Mouse (Mus musculus): ENCODE measurements around the gene Eng.

The Eng gene

DNA sequence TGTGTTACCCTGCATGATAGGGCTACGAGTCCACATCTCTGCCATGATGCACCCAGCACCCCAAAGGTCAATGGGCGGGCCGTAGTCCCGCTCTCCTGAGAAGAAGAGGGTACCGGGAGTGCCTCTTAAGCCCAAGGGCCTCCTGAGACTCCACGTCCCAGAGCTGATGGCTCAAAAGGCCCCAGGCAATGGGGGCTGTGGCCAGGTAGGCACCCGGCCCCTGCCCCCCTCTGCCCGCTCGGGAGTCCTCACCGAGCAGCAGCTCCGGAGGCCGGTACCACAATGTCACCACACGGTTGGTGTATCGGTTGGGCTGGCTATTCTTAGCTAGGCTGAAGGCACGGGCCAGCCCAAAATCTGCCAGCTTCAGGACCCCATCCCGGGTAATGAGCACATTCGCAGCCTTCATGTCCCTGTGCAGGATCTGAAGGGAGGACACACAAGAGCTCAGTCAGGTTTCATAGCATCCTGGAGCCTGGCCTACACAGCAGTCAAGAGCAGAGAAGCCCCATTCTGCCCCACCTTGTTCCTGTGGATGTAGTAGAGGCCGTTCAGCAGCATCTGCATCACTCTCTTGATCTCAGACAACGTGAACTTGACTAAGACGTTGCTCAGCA, 63.2 kb downstream of the Eng start:
- in situ Hi-C loops (cut with MboI, MseI) = no loop called here

DNA sequence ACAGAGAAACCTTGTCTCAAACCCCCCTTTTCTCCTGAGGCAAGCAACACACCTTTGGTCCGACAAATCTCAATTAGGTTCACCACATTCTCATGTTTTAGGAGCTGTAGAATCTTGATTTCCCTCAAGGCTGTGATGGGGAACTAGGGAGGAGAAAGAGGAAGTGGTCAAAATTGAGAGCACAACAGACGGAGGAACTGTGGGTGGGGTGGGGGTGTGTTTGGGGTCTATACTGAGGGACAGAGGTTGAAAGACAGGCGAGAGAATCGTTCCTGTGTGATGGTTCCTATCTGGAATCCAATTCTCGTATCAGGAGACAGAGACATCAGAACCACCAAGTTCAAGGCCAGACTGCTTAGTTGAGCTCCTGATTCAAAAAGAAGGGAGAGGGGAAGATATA, 64.0 kb downstream of the Eng start:
- in situ Hi-C loops (cut with MboI, MseI) = no loop called here

DNA sequence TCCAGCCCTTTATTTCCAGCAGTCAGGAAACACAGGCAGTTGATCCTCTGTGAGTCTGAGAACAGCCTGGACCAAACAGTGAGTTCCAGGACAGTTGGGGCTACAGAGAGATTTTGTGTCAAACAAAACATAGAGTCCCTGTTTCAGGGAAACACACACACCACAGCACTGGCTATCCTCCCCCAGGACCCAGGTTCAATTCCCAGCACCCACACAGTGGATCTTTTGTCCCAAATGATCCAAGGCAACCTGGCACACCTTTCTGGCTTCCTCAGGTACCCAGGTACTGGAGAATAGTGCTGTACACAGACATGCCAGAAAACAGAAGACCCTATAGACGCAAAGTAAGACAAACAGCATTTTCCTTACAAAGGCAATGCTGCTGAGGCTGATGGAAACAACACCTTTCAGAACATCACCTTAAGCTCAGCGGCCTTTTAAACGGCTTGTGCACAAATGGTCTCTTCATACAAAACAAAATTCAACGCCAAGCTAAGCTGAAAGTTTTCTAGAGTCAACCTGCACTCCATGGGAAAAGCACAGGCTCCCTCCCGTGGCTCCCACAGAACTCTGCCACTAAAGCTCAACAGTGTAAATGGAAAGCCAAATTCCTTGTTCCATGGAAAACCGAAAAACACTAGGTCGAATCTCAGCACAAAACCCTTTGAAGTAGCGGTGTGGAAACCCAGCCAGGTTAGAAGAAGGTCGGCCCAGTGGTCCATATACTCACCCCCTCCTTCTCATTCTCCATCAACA, 65.1 kb downstream of the Eng start:
- in situ Hi-C loops (cut with MboI, MseI) = no loop called here

DNA sequence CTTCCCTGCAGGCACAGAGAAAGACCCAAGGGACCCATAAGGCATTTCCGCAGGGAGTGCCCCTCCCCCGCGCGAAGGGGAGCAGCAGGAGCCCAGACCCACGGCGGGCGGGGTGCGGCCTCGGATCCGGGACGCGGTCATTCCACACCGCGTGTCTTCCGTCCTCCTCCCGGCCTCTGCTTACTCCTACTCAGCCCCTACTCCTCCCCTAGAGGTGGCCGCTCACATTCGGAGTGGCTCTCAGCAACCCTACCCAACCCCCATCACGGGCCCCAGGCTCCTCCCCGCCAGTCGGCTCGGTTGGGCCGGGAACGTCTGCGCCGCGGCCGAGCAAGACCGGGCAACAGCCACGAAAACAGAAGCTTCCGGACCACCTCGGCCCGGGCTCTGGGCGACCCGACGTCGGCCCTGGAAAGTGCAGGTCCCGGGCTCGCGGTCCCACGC, 65.7 kb downstream of the Eng start:
- in situ Hi-C loops (cut with MboI, MseI) = no loop called here

DNA sequence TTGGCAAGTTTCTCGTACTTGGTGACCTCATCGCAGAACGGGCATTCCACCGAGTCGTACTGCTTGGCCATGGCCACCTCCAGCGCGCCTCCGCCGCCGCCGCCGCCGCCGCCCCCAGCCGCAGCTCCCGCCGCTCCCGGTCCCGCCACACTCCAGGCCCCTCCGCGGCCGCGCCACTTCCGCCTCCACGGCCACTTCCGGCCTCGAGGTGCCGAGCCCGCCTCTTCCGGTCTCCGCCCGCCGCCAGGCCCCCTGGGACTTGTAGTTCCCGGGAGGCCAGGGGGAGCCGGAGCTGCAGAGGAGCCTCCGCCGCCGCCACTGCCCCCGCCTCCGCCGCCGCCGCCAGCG, 66.2 kb downstream of the Eng start:
- in situ Hi-C loops (cut with MboI, MseI) = no loop called here

DNA sequence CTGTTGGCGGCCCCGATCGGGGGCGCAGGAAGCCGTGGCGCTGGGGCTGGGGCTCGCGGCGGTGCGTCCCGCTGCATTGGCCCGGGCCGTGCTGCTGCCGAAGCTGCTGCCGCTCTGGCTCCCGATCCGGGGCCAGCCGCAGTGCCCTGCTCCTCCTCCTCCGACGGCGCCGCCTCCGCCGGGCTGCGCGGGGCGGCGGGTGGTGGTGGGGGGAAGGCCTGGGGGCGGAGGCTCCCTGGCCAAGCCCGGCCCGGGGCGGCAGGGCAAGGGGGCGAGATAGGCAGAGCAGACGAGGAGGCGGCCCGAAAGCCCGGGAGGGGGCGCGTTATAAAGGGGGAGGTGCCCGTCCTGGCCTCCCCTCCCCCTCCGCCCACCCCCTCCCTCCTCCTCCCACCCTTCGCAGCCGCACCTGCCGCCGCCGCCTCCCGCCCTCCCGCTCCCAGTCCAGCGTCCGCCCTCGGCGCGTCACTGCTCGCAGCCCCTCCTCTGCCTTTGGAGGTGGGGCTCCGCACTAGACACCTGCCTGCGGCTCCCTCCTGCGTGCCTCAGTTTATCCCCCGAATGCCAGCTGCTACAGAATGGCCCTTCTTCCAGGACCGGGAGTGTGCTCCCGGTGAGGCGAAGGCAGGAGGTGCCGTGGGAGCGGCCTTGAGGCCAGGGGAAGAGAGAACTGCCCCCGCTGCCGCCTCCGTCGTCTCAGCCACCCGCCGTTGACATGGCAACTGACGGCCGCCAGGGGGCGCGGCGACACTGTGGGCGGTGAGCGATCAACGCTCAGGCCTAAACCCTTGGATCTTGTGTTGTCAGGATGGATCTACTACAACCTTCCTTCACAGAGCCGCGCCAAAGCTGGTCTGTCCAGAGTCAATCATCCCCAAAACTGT, 66.8 kb downstream of the Eng start, which contains the start of gene Cdk9:
Gene Cdk9 (minus strand): TSS at position 143 of the 884 bp plus-strand sequence.
- in situ Hi-C loops (cut with MboI, MseI) = no loop called here

DNA sequence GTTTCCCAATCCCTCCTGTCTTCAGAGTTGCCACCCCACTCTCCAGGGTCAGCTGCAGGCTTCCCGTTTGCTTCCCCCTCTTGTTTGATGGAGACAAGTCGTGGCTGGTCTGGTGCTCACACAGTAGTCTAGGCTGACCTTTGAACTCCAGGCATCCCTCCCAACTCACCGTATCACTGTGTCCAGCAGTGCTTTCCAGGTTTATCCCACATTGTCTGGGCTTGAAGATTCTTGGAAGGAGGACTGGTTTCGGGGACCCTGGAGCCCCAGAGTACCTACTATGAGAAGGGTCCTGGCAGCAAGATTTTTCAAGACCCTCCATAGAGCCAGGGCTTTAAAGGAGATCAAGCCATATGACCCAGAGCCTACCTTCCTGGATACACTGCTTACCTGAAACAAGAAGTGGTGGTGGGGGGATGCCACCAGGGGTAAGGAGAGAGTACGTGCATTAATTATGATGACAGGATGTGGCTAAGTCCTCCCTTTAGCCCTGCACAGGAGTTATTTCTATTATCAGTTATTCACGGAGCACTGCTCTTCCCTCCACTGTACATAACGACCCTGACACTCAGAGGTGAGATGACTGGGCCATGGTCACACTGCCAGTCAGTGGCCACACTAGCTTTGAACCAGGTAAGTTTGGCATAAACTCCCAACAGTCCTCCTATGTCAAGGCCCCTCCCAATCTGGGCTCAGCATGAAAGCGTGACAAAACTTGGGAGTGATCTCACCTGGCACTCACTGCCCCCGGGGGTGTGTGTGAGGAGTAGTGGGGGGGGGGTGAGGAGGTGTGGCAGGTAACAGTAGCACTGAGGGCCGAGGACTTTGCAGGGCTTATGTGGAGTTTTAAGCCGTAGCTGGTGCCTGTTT, 68.0 kb downstream of the Eng start:
- in situ Hi-C loops (cut with MboI, MseI) = no loop called here

DNA sequence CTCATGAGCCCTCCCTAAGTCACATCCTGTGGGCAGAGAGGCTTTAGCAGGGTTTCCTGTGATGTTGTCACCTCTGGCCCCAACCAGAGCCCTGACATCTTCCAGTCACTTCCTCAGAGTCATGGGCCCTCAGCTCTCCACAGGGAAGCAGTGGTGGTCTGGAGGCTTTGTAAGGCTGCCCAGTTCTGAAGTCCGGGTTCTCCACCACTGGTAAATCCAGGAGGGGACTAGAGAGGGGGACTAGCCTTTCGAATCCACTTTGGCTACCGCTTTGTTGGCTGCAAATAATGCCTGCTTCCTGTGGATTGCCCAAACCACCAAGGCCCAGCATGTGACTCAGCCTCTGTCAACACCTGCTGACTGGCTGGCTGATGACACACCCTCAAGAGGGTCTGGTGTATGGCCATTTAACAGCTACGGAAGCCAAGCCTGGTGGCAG, 68.6 kb downstream of the Eng start:
- in situ Hi-C loops (cut with MboI, MseI) = no loop called here

DNA sequence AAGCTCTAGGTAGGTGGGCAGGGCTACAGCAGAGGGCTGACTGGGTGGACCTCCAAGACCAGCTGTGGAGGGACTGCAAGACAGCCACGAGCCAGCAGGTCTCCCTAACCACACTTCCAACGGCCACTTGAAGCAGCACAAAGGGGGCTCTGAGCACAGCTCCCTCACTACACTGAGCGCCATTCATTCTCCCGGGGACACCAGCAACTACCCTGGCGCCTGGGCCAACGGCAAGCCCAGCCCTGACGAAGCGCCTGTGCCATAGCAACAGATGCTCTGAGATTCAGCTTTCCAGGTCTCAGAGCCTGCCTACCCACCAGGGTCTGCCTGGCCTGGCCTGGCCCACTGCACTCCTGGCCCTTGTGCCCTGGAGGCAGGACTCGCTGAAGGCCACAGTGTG, 72.4 kb downstream of the Eng start:
- in situ Hi-C loops (cut with MboI, MseI) = no loop called here

DNA sequence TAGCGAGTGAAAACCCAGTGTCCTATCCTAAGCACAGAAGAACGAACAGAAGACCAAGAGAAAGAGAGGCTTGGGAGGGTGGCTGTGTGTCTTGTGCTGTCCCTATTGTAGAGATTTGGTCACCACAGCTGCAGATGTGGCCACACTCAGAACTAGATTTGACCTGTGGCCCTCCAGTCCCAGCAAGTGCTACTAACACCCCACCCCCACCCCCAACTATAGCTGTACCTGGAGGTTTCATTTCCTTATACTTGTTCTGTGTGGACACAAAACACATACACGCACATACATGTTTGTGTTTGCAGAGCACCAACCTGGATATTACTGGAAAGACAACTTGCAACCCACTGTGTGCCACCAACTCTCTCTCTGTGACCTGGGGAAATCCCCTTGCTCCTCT, 73.7 kb downstream of the Eng start:
- in situ Hi-C loops (cut with MboI, MseI) = no loop called here

DNA sequence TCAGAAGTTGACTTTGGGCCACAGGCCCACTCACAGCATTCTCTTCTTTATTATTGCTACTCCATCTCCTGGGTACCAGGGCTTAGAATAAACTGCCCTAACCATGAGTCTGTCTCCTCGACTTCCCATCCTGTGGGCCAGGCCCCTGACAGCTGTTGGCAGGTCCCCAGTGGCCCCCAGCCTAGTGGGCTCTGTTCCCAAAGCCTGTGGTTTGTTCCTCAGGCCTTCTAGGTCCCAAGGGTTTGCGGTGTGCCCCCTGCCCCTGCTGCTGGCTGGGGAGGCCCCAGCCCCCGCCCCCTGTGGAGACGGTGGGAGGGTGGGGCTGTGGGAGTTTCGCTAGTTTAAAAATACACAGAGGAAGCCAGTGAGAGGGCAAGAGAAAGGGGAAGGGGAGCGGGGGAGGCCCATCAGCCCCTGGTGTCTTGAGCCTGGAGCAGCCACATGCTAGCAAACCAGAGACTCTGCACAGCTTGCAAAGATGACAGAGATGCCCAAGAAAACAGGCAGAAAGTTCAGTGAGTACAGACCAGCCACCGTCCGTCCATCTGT, 74.4 kb downstream of the Eng start, which contains the start of gene Sh2d3c:
Gene Sh2d3c (plus strand): TSS at position 375 of the 549 bp plus-strand sequence.
- in situ Hi-C loops (cut with MboI, MseI) = no loop called here

DNA sequence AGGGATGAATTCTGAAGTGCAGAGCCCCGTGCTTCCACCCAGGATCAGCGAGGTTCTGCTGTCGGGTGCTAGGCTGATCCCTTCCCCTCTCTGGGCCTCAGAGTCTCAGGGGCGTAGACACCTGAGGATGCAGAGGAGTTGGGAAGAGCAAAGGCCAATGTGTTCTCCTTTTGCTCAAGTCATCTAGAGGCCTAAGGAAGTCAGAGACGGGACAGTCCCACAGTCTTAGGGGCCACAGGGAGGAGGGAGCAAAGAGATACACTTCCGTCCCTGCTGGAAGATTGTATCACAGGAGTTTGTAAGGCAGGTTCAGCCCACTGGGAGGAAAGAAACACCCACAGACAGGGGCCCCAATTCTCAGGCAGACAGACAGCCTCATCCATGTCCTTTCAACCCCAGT, 75.7 kb downstream of the Eng start:
- in situ Hi-C loops (cut with MboI, MseI) = no loop called here

DNA sequence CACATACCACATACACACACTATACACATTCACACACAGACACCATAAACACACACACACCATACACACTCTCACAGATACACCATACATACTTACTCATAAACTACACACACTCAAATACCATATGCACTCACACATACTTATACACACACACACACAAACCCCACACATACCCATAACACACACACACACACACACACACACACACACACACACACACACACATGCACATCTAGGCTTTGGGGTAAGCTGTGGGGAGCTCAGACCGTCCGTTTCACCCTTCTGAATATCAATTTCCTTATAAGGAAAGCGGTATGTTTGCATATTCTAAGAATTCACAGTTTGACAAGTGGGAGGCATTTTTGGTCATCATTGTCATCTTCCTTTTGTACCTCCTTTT, 76.2 kb downstream of the Eng start:
- in situ Hi-C loops (cut with MboI, MseI) = no loop called here

DNA sequence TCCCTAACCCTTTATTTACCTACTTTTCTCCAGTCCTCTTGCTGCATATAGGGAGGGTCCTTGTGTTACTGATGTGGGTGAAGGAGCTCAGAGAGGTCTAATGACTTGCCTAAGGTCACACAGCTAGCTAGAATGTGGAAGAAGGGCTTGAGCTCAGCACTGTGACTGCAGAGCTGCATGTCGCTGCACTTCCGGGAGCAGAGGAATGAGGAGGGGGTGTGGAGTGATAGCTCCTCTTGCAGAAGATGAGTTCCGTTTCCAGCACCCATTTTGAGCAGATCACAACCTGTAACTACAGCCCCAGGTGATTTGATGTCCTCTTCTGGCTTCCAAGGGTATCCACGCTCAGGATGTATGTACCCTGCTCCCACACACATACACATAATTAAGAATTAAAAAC, 77.8 kb downstream of the Eng start:
- in situ Hi-C loops (cut with MboI, MseI) = no loop called here

DNA sequence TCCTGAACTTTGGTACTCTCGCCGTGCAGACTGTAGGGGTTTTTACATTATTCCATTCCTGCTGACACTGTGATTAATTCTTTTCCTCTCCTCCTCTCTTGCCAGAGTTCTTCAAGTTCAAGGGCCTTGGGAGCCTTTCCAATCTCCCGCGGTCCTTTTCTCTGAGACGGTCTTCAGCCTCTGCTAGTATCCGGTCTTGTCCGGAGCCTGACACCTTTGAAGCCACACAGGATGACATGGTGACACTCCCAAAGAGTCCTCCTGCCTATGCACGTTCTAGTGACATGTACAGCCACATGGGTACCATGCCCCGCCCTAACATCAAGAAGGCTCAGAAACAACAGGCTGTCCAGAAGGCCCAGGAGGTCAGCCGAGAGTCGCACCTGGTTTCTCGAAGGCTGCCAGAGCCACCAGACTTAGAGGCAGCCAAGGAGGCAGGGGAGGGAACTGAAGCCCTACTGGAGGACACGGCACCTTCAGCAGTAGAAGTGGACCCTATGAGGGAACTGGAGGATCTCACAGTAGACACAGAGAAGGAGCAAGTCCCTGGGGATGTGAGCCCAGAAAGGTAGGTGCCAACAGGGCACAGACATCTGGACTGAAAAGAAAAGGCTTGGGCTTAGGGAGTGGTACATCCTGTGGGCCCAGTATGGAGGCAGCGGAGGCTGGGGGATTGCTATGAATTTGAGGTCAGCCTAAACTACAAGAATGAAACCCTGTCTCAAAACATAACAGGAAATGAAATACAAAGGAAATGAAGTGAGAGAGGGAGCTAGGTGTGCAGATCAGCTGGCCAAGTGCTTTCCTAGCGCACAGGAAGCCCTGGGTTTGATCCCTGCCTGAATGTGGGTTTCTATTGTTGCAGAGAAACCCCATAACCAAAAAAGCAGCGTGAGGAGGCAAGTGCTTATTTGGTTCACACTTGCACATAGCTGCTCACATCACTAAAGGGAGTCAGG, 78.7 kb downstream of the Eng start:
- in situ Hi-C loops (cut with MboI, MseI) = no loop called here

DNA sequence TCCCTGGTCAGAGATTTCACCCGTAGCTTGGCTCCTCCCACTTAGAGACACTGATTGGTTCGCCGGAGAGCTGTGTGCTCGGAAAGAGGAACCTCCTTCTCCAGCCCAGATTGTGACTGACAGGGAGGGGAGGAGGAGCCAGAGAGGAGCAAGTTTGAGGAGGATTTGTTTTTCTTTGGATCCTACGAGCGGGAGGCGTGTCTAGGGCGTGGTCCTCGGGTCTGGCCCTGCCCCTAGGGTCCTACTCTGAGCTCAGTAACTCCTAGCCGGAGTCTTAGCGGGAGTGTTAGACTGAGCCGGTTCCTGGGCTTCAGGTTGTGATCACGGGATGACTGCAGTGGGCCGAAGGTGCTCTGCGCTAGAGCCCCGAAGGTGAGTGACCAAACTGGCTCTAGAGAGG, 81.0 kb downstream of the Eng start:
- in situ Hi-C loops (cut with MboI, MseI) = no loop called here

DNA sequence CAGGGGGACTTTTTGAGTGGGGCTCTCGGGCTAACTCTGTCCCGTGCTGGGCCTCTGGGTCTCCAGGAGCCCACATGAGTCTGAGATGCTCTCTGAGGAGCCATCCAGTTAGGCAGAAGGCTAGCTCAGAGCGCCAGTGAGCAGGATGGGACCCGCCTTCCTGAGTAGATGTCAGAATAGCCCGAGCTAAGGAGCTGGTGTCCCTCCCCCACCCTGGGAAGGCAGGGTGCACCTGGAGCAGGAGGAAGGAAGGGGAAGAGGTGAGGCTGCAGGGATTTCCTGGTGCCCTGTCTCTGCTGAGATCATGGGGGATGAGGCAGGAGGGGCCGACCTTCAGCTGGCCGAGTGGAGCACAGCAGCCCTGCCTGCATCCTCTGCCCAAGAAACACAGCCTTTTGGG, 82.1 kb downstream of the Eng start:
- in situ Hi-C loops (cut with MboI, MseI) = no loop called here

DNA sequence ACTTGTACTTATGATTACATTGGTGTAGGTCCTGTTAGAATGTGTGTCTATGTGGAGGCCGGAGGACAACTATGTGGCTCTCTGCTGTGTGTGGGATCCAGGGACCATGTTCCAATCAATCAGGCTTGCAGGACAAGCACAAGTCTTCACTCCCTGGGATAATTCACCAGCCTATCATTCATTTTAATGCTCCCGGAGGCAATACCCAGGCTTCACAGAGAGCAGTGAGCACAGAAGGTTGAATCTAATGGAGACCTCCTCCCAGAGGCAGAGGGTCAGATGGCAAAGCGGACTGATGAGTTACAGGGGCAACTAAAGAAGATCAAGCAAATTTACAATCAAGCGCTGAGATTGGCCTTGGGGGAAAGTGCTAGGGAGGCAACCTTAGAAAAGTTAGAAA, 83.2 kb downstream of the Eng start:
- in situ Hi-C loops (cut with MboI, MseI) = no loop called here

DNA sequence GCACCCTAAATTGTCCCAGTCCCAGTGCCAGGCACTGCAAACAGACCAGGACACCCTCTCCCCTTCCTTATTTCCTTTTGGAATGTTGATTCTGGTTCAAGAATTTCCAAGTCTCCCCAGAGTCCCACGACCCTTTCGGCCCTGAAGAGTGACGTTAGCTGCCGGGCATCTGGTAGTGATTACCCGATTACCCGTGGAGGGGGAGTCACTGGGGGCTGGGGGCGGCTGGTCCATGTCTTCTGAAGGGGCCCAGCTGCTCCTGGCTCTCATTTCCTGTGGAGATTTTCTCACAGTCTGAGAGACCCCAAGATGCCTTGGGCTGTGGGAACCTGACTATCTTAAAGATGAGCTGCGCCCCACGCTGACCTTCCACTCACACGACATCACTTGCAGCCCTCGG, 84.5 kb downstream of the Eng start:
- in situ Hi-C loops (cut with MboI, MseI) = no loop called here

DNA sequence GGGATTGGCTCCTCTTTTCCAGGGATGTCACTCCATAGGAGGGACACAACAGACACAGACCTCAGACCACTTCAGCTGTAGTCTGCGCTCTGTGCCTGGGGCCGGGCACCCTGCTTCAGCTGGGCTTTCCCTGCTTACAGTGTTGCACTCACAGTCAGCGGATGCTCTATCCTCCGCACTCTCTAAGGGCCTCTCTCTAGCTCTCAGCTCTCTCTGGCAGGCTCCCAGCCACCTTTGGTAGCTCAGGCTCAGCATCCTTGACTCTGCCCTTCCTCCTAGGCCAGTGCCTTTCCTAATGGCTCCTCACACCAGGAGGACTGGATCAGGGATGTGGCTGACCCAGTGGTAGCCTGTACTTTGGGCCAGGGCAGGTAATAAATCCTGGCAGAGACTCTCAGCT, 85.5 kb downstream of the Eng start:
- in situ Hi-C loops (cut with MboI, MseI) = no loop called here

Measured in regulatory T cell (primary cell).